Mouse (Mus musculus): ENCODE results near the gene Gm29427.

DNA sequence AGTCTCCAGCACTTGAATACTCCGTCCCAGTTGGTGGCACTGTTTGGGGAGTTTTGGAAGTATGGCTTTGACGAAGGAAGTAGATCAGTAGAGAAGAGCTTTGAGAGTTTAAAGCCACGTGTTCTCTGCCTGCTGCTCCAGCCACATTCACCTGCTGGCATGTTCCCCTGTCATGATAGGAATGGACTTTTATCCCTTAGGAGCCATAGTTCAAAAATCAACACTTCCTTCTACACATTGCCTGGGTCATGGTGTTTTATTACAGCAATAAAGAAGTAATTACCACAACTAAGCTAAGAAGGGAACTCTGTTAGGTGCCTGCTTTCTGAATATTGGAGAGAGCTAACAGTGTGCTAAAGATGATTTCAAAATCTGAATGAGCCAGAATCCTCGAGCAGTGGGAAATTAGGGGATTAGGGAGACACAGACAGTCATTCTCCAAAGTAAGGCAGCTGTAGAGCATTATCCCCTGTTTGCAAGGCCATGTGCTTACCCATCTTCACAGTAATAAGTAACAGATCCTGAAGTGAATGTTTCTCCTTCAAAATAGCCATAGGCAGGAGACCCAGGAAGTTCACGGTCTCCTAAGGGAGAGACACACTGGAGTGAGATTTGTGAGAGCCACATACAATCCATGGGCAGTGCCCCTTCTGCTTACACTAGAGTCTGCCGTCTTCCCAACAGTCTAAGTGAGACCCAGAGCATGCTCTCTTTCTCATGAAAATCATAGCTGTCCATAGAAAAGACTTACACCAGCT lies 33.8 kb downstream of the Gm29427 start:
- TF ChIP-seq CTCF (IDR thresholded peaks at IDR 0.05; ENCODE audit: low read depth) (no peak), EP300 (optimal IDR thresholded peaks at IDR 0.05) (no peak)

Data from stomach, postnatal 0 days (tissue).